Mouse (Mus musculus) embryonic facial prominence, embryonic 14.5 days (tissue): ENCODE results near the gene Vps35l. TPM values are rescaled to one million over a fixed set of nuclear protein-coding genes. Genes with fewer than 3 reads are reported as not detected.

Source experiments
- polyA plus RNA-seq: library from polyadenylated mRNA; unstranded; fragments of >200 nt; fragmentation: Nextera tagmentation; extraction: Ambion mirVana; gene quantifications from 2 replicates; pipeline ENCODE4 v1.2.1, GENCODE M21; 2014

The Vps35l gene
- polyA plus RNA-seq, 1 experiment from 2014 or later: 62.7 TPM

Other genes with a start within 250 kb of the Vps35l start
- 5.0 TPM in 2 replicates for gene Itpripl2, start 248.3 kb upstream of the Vps35l start, polyA plus RNA-seq
- 98.7 and 100 TPM in 2 replicates for gene Coq7, start 206.9 kb upstream of the Vps35l start, polyA plus RNA-seq
- 5.9 and 7.2 TPM in 2 replicates for gene Tmc7, start 155.5 kb upstream of the Vps35l start, polyA plus RNA-seq
- gene Tmc5, start 142.9 kb upstream of the Vps35l start, polyA plus RNA-seq: 0.58 and 1.0 TPM in 2 replicates
- 94.5 and 97.2 TPM in 2 replicates for gene Gde1, start 34.4 kb upstream of the Vps35l start, polyA plus RNA-seq
- gene Ccp110, start 27.7 kb upstream of the Vps35l start, polyA plus RNA-seq: 11.1 and 12.0 TPM in 2 replicates
- gene Iqck, start 115.5 kb downstream of the Vps35l start, polyA plus RNA-seq: 3.2 and 4.5 TPM in 2 replicates
- 74.2 and 83.4 TPM in 2 replicates for gene Knop1, start 116.0 kb downstream of the Vps35l start, polyA plus RNA-seq